Comparison of ENCODE assay signal across 19 mouse cellular contexts in the genomic region with DNA sequence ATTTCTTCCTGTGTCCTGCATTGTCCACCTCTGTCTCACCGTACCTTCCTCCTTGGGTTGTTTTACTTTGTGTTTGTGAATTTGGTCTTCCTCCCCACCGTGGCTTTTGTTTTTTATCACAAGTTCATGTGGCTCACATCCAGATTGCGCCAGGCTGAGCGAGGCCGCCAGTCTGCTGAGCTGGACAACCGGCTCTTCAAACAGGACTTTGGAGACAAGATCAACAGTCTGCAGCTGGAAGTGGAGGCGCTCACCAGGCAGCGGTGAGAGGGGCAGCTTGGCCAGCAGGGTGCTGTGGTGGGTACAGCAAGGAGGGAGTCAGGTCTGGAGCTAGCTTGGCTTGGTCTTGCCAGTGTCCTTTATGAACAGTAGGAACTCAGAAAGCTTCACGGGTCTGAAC. TPM values are rescaled to one million over a fixed set of nuclear protein-coding genes. Genes with fewer than 3 reads are reported as not detected.
DNase-seq lines count a peak whose midpoint lies in the region; ATAC-seq and TF ChIP-seq lines count a peak whose summit lies in the region.
"Had no signal": no experiment of that assay in that cellular context is flagged by ENCODE, and none has a peak within 500 bp of the region (broad histone marks: within the 10 kb centered on the region; RNA-seq: fewer than 3 reads in every experiment).

No protein-coding gene starts in this region.

- peak overlapping the region; percentile 7; the same call in 1 of the 2 replicates for H3K4me3 ChIP-seq in liver, adult 2 months (ENCODE audit: insufficient read depth, low read depth, low read length)
- H3K4me3 ChIP-seq in hindbrain, postnatal 0 days (ENCODE audit: low read length), result no peak overlapping the region
- H3K4me3 ChIP-seq in hindbrain, embryonic 16.5 days (ENCODE audit: low read length), result no peak overlapping the region
- H3K4me3 ChIP-seq: hindbrain, embryonic 10.5 days; neural tube, embryonic 15.5 days had no signal

- H3K36me3 ChIP-seq in liver, adult 2 months (ENCODE audit: control insufficient read depth, insufficient read depth, low read length), result peaks cover 53% of the 10 kb centered on the region
- peaks cover 67% of the 10 kb centered on the region for H3K36me3 ChIP-seq in hindbrain, postnatal 0 days (ENCODE audit: insufficient read depth, low read length)
- peaks cover 61% of the 10 kb centered on the region for H3K36me3 ChIP-seq in hindbrain, embryonic 16.5 days (ENCODE audit: control insufficient read depth, insufficient read depth, low read length)

- peak overlapping the region; percentile 68 for H3K27ac ChIP-seq in liver, adult 2 months (replicated peaks; ENCODE audit: insufficient read depth, low read depth, low read length)
- no peak overlapping the region for H3K27ac ChIP-seq in hindbrain, postnatal 0 days
- H3K27ac ChIP-seq in hindbrain, embryonic 16.5 days (ENCODE audit: low read depth, low read length), result no peak overlapping the region
- H3K27ac ChIP-seq: hindbrain, embryonic 10.5 days; neural tube, embryonic 15.5 days had no signal

- H3K9ac ChIP-seq in liver, adult 2 months (ENCODE audit: low read depth, low read length), result peak overlapping the region; percentile 20
- no peak overlapping the region for H3K9ac ChIP-seq in hindbrain, postnatal 0 days (replicated peaks; ENCODE audit: low read length)
- no peak overlapping the region for H3K9ac ChIP-seq in hindbrain, embryonic 16.5 days (ENCODE audit: low read depth, low read length)
- H3K9ac ChIP-seq: neural tube, embryonic 15.5 days had no signal

- intact Hi-C loops in heart, postnatal 14 days (cut with DNase I), result no loop called here

- no peaks in the 10 kb centered on the region for H3K27me3 ChIP-seq in liver, adult 2 months (ENCODE audit: control insufficient read depth, insufficient read depth, low read length)
- no peaks in the 10 kb centered on the region for H3K27me3 ChIP-seq in hindbrain, postnatal 0 days (ENCODE audit: insufficient read depth, low read length)
- H3K27me3 ChIP-seq in hindbrain, embryonic 16.5 days (replicated peaks; ENCODE audit: control insufficient read depth, insufficient read depth, low read length), result no peaks in the 10 kb centered on the region
- H3K27me3 ChIP-seq: neural tube, embryonic 15.5 days had no signal

- no peak overlapping the region for H3K4me2 ChIP-seq in hindbrain, postnatal 0 days (ENCODE audit: low read depth, low read length)
- no peak overlapping the region for H3K4me2 ChIP-seq in hindbrain, embryonic 16.5 days (ENCODE audit: low read length)
- H3K4me2 ChIP-seq: neural tube, embryonic 15.5 days had no signal

- no peaks in the 10 kb centered on the region for H3K9me3 ChIP-seq in hindbrain, postnatal 0 days (ENCODE audit: low read length)
- H3K9me3 ChIP-seq in hindbrain, embryonic 16.5 days (ENCODE audit: control insufficient read depth, low read length), result no peaks in the 10 kb centered on the region
- H3K9me3 ChIP-seq: G1E; hindbrain, embryonic 10.5 days; neural tube, embryonic 15.5 days had no signal

- peak; percentile 73 for DNase-seq in heart, adult 11 months
- DNase-seq in heart, postnatal 14 days, result no peak
- DNase-seq in kidney, postnatal 36 days, result peak; percentile 41 to 58
- DNase-seq in kidney, postnatal 4 days, result no peak
- peak; percentile 89 for DNase-seq in liver, adult 2 months (ENCODE audit: extremely low read depth, low read depth, low spot score)
- DNase-seq in hindbrain, postnatal 0 days (ENCODE audit: low spot score), result no peak
- DNase-seq: cerebellum, adult 11 months; cerebellum, postnatal 14 days; embryo, embryonic 11 days; lung, postnatal 14 days had no signal

- 0 out of 2 replicates have a peak, but pooled peaks have one; percentile 20 for ATAC-seq in megakaryocyte progenitor cell, adult 5-6 weeks (replicated peaks; ENCODE audit: poor library complexity)
- ATAC-seq in hindbrain, postnatal 0 days, result no peak
- ATAC-seq in hindbrain, embryonic 16.5 days, result no peak
- ATAC-seq: activated CD4-positive, CD25-positive, alpha-beta regulatory T cell, adult 4 months; forebrain, embryonic 16.5 days; inflammation-experienced regulatory T-cells, adult 6 months; midbrain, embryonic 16.5 days had no signal

- TF ChIP-seq CTCF in liver, adult 2 months (IDR thresholded peaks at IDR 0.05; ENCODE audit: low read depth, low read length), result 0 out of 2 replicates have a peak, but pooled peaks have one; percentile 13
- no peak for TF ChIP-seq CTCF in hindbrain, postnatal 0 days (IDR thresholded peaks at IDR 0.05; ENCODE audit: low read depth)

- H3K4me1 ChIP-seq in liver, adult 2 months (ENCODE audit: control insufficient read depth, insufficient read depth, low read length), result peaks cover 18% of the 10 kb centered on the region
- H3K4me1 ChIP-seq in hindbrain, postnatal 0 days (ENCODE audit: insufficient read depth, low read length), result no peaks in the 10 kb centered on the region
- no peaks in the 10 kb centered on the region for H3K4me1 ChIP-seq in hindbrain, embryonic 16.5 days (ENCODE audit: control insufficient read depth, insufficient read depth, low read depth, low read length)
- H3K4me1 ChIP-seq: hindbrain, embryonic 10.5 days; neural tube, embryonic 15.5 days had no signal

- TF ChIP-seq POLR2A in liver, adult 2 months (IDR thresholded peaks at IDR 0.05; ENCODE audit: extremely low read depth, insufficient read depth, low read length), result no peak

- no peaks in the 10 kb centered on the region for H3K79me2 ChIP-seq in liver, adult 2 months (ENCODE audit: control insufficient read depth, insufficient read depth, low read length)

- 8% methylated on average over 9 of the region's 9 CpGs for WGBS in liver, adult 2 months
- WGBS in hindbrain, postnatal 0 days, result 81% methylated on average over 9 of the region's 9 CpGs
- WGBS in hindbrain, embryonic 16.5 days, result 90% methylated on average over 9 of the region's 9 CpGs

RNA-seq across cellular contexts. Expression of a gene that starts 33.2 kb away (rescaled TPM):
- total RNA-seq in heart, postnatal 14 days (2021), result 100 to 1,000 TPM; 187 to 200 TPM
- total RNA-seq in liver, adult 2 months (2014; rRNA removed), result 54.6 and 57.9 TPM in 2 replicates
- polyA plus RNA-seq in liver, adult 2 months (2012; rRNA removed), result 32.7 and 38.7 TPM in 2 replicates
- 77.0 and 80.8 TPM in 2 replicates for total RNA-seq in megakaryocyte progenitor cell, adult 5-6 weeks (2015)
- total RNA-seq in megakaryocyte progenitor cell, adult 5-6 weeks (2017), result 72.6 and 74.0 TPM in 2 replicates
- 39.9 and 48.8 TPM in 2 replicates for total RNA-seq in hindbrain, postnatal 0 days (2014; rRNA removed)
- 60.7 and 61.8 TPM in 2 replicates for polyA plus RNA-seq in hindbrain, postnatal 0 days (2015; fragmentation: Nextera tagmentation; extraction: Ambion mirVana)
- 39.4 and 54.5 TPM in 2 replicates for polyA plus RNA-seq in hindbrain, embryonic 16.5 days (2015; fragmentation: Nextera tagmentation; extraction: Ambion mirVana)

Comparison
In these comparisons a context has a peak if more than half of its experiments do, and no peak if none do; other contexts are left out.
1. DNase-seq: peak in heart, adult 11 months (single experiment), kidney, postnatal 36 days (2 of 2) and liver, adult 2 months (single experiment); none in heart, postnatal 14 days (0 of 2), kidney, postnatal 4 days (0 of 2) and hindbrain, postnatal 0 days (single experiment).